Mouse (Mus musculus) midbrain, embryonic 13.5 days (tissue): ENCODE results near the gene Vmn1r222. TPM values are rescaled to one million over a fixed set of nuclear protein-coding genes. Genes with fewer than 3 reads are reported as not detected.
"Not testable (repeated sequence)": the region's sequence is repeated elsewhere in the genome, so short reads cannot be mapped to it uniquely, and the experiment has no call there.

ENCODE experiments used
- ATAC-seq: fragments of 200-750 bp; cut with Nextera tagmentation; 2 replicates; pipeline ENCODE4 v1.8.0; 2017; ENCODE audit warnings: mild to moderate bottlenecking, moderate TSS enrichment, moderate library complexity
- H3K27ac ChIP-seq: fragments of 300-500 bp; sonication (generic); 2 replicates; pipeline ENCODE4 v1.5.1; 2015; ENCODE audit warnings: inconsistent platforms, mild to moderate bottlenecking, moderate library complexity
- H3K27me3 ChIP-seq: fragments of 300-500 bp; sonication (generic); 2 replicates; pipeline ENCODE4 v1.6.1; 2015; ENCODE audit warnings: mild to moderate bottlenecking, inconsistent platforms
- H3K36me3 ChIP-seq: fragments of 300-500 bp; sonication (generic); 2 replicates; pipeline ENCODE4 v1.6.1; 2015; ENCODE audit warnings: mild to moderate bottlenecking, inconsistent platforms
- H3K4me1 ChIP-seq: fragments of 300-500 bp; sonication (generic); replicated peaks from 2 replicates; pipeline ENCODE4 v1.6.1; 2015; ENCODE audit warnings: inconsistent platforms
- H3K4me2 ChIP-seq: fragments of 300-500 bp; sonication (generic); replicated peaks from 2 replicates; pipeline ENCODE4 v1.6.1; 2015; ENCODE audit warnings: moderate library complexity, mild to moderate bottlenecking, inconsistent platforms
- H3K4me3 ChIP-seq: fragments of 300-500 bp; sonication (generic); replicated peaks from 2 replicates; pipeline ENCODE4 v1.5.1; 2015; ENCODE audit warnings: mild to moderate bottlenecking, inconsistent platforms
- H3K9ac ChIP-seq: fragments of 300-500 bp; sonication (generic); replicated peaks from 2 replicates; pipeline ENCODE4 v1.6.1; 2015; ENCODE audit warnings: mild to moderate bottlenecking, inconsistent platforms
- H3K9me3 ChIP-seq: fragments of 300-500 bp; sonication (generic); 2 replicates; pipeline ENCODE4 v1.6.1; 2016; ENCODE audit warnings: mild to moderate bottlenecking, inconsistent platforms
- WGBS: fragments of 180-500 bp; shearing (Covaris S2); methylation state at CpG from one replicate; pipeline ENCODE4 v1.1.7; 2015; 5-methylcytosine and 5-hydroxymethylcytosine counted together
- polyA plus RNA-seq: library from polyadenylated mRNA; unstranded; fragments of >200 nt; fragmentation: Nextera tagmentation; extraction: Ambion mirVana; gene quantifications from 2 replicates; pipeline ENCODE4 v1.2.1, GENCODE M21; 2015

Vmn1r222 gene
- not detected in 2 replicates for polyA plus RNA-seq

GRCm38 (mm10) chr13:23235847-23236246, at the start of gene Vmn1r222:
Vmn1r222 (minus strand) TSS chr13:23235947.
- not testable (repeated sequence) for H3K27ac ChIP-seq, H3K9ac ChIP-seq, H3K4me1 ChIP-seq, H3K36me3 ChIP-seq, H3K4me2 ChIP-seq, H3K9me3 ChIP-seq, H3K27me3 ChIP-seq, H3K4me3 ChIP-seq, ATAC-seq

GRCm38 (mm10) chr13:23285191-23285920, 49.6 kb upstream of the Vmn1r222 start:
- Histone ChIP-seq H3K9me3 (no peaks in the 10 kb centered on the region), H3K27ac (no peak overlapping the region), H3K4me1 (peaks cover 16% of the 10 kb centered on the region), H3K27me3 (peaks cover 58% of the 10 kb centered on the region), H3K4me2 (peak overlapping the region; percentile 72), H3K4me3 (peak overlapping the region; percentile 44), H3K9ac (peak overlapping the region; percentile 37; the same call in 1 of the 2 replicates), H3K36me3 (no peaks in the 10 kb centered on the region)
- WGBS = 3% methylated on average over 22 of the region's 22 CpGs
- peak; percentile 58; the same call in 1 of the 2 replicates for ATAC-seq

GRCm38 (mm10) chr13:23279992-23280391, 44.2 kb upstream of the Vmn1r222 start:
- H3K9me3 ChIP-seq = no peaks in the 10 kb centered on the region
- no peak for ATAC-seq
- H3K36me3 ChIP-seq = no peaks in the 10 kb centered on the region
- WGBS = 89% methylated on average over 3 of the region's 3 CpGs
- H3K9ac ChIP-seq = no peak overlapping the region
- no peak overlapping the region for H3K4me2 ChIP-seq
- no peak overlapping the region for H3K27ac ChIP-seq
- no peak overlapping the region for H3K4me3 ChIP-seq
- no peaks in the 10 kb centered on the region for H3K4me1 ChIP-seq
- peaks cover 13% of the 10 kb centered on the region for H3K27me3 ChIP-seq

- no peak overlapping the region for H3K4me3 ChIP-seq
- no peaks in the 10 kb centered on the region for H3K4me1 ChIP-seq
- no peak overlapping the region for H3K4me2 ChIP-seq
- WGBS = 92% methylated on average over 4 of the region's 4 CpGs
- ATAC-seq = no peak
- H3K9me3 ChIP-seq = no peaks in the 10 kb centered on the region
- H3K36me3 ChIP-seq = no peaks in the 10 kb centered on the region
- H3K27ac ChIP-seq = no peak overlapping the region
- peaks cover 9% of the 10 kb centered on the region for H3K27me3 ChIP-seq
- no peak overlapping the region for H3K9ac ChIP-seq
Observed at GRCm38 (mm10) chr13:23279576-23279975, 43.8 kb upstream of the Vmn1r222 start.

GRCm38 (mm10) chr13:23270321-23271101, 34.8 kb upstream of the Vmn1r222 start:
- H3K4me3 ChIP-seq = peak overlapping the region; percentile 36
- no peak overlapping the region; the same call in 1 of the 2 replicates for H3K9ac ChIP-seq
- WGBS = 3% methylated on average over 34 of the region's 34 CpGs
- peak overlapping the region; percentile 45 for H3K4me2 ChIP-seq
- H3K9me3 ChIP-seq = no peaks in the 10 kb centered on the region
- no peaks in the 10 kb centered on the region for H3K36me3 ChIP-seq
- H3K27ac ChIP-seq = no peak overlapping the region
- H3K4me1 ChIP-seq = peaks cover 13% of the 10 kb centered on the region; the same call in 1 of the 2 replicates
- H3K27me3 ChIP-seq = no peaks in the 10 kb centered on the region
- peak; percentile 94 for ATAC-seq

GRCm38 (mm10) chr13:23269681-23270080, 33.9 kb upstream of the Vmn1r222 start:
- no peak overlapping the region; the same call in 1 of the 2 replicates for H3K9ac ChIP-seq
- peak overlapping the region; percentile 45 for H3K4me2 ChIP-seq
- peaks cover 13% of the 10 kb centered on the region; the same call in 1 of the 2 replicates for H3K4me1 ChIP-seq
- 0 out of 2 replicates have a peak, but pooled peaks have one; percentile 37 for ATAC-seq
- no peaks in the 10 kb centered on the region for H3K36me3 ChIP-seq
- WGBS = 17% methylated on average over 11 of the region's 11 CpGs
- H3K4me3 ChIP-seq = peak overlapping the region; percentile 36
- H3K27ac ChIP-seq = no peak overlapping the region
- H3K27me3 ChIP-seq = no peaks in the 10 kb centered on the region
- H3K9me3 ChIP-seq = no peaks in the 10 kb centered on the region

- not testable (repeated sequence) for H3K4me3 ChIP-seq, H3K9me3 ChIP-seq, H3K4me2 ChIP-seq, H3K27ac ChIP-seq, H3K36me3 ChIP-seq, H3K27me3 ChIP-seq, H3K9ac ChIP-seq
- peaks cover 13% of the 10 kb centered on the region; the same call in 1 of the 2 replicates for H3K4me1 ChIP-seq
- ATAC-seq = 0 out of 2 replicates have a peak, but pooled peaks have one; percentile 67
- 46% methylated on average over 4 of the region's 4 CpGs for WGBS
Observed at GRCm38 (mm10) chr13:23269127-23269526, 33.4 kb upstream of the Vmn1r222 start.

- H3K4me2 ChIP-seq, H3K27me3 ChIP-seq: not testable (repeated sequence)
- 88% methylated on average over 3 of the region's 3 CpGs for WGBS
Observed at GRCm38 (mm10) chr13:23268606-23269005, 32.9 kb upstream of the Vmn1r222 start.

GRCm38 (mm10) chr13:23258546-23259048, 22.9 kb upstream of the Vmn1r222 start:
- 89% methylated on average over 2 of the region's 2 CpGs for WGBS

More at GRCm38 (mm10) chr13:23268606-23269005, 32.9 kb upstream of the Vmn1r222 start:
- not testable (repeated sequence) for H3K4me3 ChIP-seq, H3K27ac ChIP-seq, H3K9me3 ChIP-seq, H3K36me3 ChIP-seq, H3K9ac ChIP-seq
- 0 out of 2 replicates have a peak, but pooled peaks have one; percentile 43 for ATAC-seq
- H3K4me1 ChIP-seq = peaks cover 13% of the 10 kb centered on the region; the same call in 1 of the 2 replicates

GRCm38 (mm10) chr13:23246834-23247233, 11.1 kb upstream of the Vmn1r222 start, which contains the start of gene Vmn1r223:
Vmn1r223 (plus strand) TSS chr13:23247134.
- H3K9me3 ChIP-seq, H3K9ac ChIP-seq, H3K4me2 ChIP-seq, H3K36me3 ChIP-seq, H3K4me3 ChIP-seq, H3K27me3 ChIP-seq, H3K4me1 ChIP-seq, H3K27ac ChIP-seq, ATAC-seq: not testable (repeated sequence)
- 78% methylated on average over 1 of the region's 1 CpGs for WGBS

More at GRCm38 (mm10) chr13:23258546-23259048, 22.9 kb upstream of the Vmn1r222 start:
- no peaks in the 10 kb centered on the region for H3K4me1 ChIP-seq
- no peak overlapping the region for H3K27ac ChIP-seq
- no peaks in the 10 kb centered on the region for H3K36me3 ChIP-seq
- peaks cover 3% of the 10 kb centered on the region; the same call in 1 of the 2 replicates for H3K9me3 ChIP-seq
- no peak overlapping the region for H3K9ac ChIP-seq
- no peak overlapping the region for H3K4me2 ChIP-seq
- no peak for ATAC-seq
- H3K4me3 ChIP-seq = no peak overlapping the region
- H3K27me3 ChIP-seq = no peaks in the 10 kb centered on the region

- not testable (repeated sequence) for H3K9me3 ChIP-seq, H3K27me3 ChIP-seq, H3K27ac ChIP-seq, H3K9ac ChIP-seq, ATAC-seq, H3K4me2 ChIP-seq, H3K36me3 ChIP-seq, H3K4me3 ChIP-seq, H3K4me1 ChIP-seq
- 93% methylated on average over 2 of the region's 2 CpGs for WGBS
Observed at GRCm38 (mm10) chr13:23213827-23214226, 21.9 kb downstream of the Vmn1r222 start, which contains the start of gene Vmn1r221. Vmn1r221 (plus strand) TSS chr13:23214127.

GRCm38 (mm10) chr13:23203885-23204284, 31.9 kb downstream of the Vmn1r222 start:
- WGBS = 79% methylated on average over 1 of the region's 1 CpGs
- not testable (repeated sequence) for H3K4me2 ChIP-seq, H3K36me3 ChIP-seq, ATAC-seq, H3K4me1 ChIP-seq, H3K9ac ChIP-seq, H3K9me3 ChIP-seq, H3K4me3 ChIP-seq, H3K27ac ChIP-seq, H3K27me3 ChIP-seq
